Mouse (Mus musculus): ENCODE data around the gene Fam162b. TPM values are rescaled to one million over a fixed set of nuclear protein-coding genes. Genes with fewer than 3 reads are reported as not detected.

Fam162b gene
- polyA plus RNA-seq, 1 experiment: not detected

DNA sequence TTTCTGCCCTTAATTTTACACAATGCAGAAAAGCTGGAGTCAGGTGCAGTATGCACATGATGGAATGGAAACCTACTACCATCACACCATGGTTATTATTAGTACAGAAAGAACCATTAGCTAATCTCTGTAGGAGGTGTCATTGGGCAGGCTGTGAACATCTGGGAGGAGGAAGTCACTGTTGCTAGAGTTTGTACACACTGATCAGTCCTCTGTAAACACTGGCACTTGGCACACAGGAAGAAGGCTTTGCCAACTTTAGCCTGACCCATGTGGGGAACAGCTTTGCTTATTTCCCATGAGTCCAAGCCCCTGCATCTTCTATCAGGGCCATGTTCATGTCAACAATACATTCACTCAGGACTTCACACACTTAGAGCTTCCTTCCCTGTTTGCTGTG, 5.4 kb downstream of the Fam162b start:
- H3K27me3 ChIP-seq (ENCODE audit: control insufficient read depth, insufficient read depth, low read length): no peaks in the 10 kb centered on the region
- no peaks in the 10 kb centered on the region for H3K4me1 ChIP-seq (ENCODE audit: control insufficient read depth, insufficient read depth, insufficient read length)
- H3K4me3 ChIP-seq (ENCODE audit: extremely low read depth, insufficient read depth, insufficient read length): no peak overlapping the region
- no peaks in the 10 kb centered on the region for H3K36me3 ChIP-seq (ENCODE audit: control insufficient read depth, insufficient read depth, low read length)
- TF ChIP-seq POLR2A (IDR thresholded peaks at IDR 0.05; ENCODE audit: low read depth, low read length) (no peak), CTCF (IDR thresholded peaks at IDR 0.05; ENCODE audit: extremely low read depth, insufficient read depth, insufficient read length, insufficient replicate concordance) (no peak)
- H3K27ac ChIP-seq (ENCODE audit: insufficient read depth, low read length): no peak overlapping the region
- no peak for DNase-seq (ENCODE audit: low read depth in 1 of 2, low spot score in 2 of 2)

DNA sequence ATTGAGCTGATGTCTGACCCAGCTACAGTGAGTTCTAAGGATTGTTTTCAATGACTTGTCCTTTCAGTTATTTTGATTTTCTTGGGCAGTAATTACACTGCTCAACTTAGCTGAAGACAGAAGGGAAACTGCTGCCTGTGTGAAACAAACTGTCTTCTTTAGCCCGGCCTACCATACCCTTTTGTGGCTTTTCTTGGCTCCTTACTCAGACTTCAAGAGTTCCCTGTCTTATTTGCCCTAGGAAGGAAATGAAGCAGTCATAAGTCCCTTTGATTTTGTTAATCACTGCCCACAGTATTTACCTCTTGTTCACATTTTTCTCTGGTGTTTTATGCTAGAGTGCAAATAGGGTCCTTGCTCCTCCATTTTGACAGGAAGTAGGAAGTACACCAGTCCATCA, 5.9 kb downstream of the Fam162b start:
- Histone ChIP-seq H3K4me3 (ENCODE audit: extremely low read depth, insufficient read depth, insufficient read length) (no peak overlapping the region), H3K4me1 (ENCODE audit: control insufficient read depth, insufficient read depth, insufficient read length) (no peaks in the 10 kb centered on the region), H3K36me3 (ENCODE audit: control insufficient read depth, insufficient read depth, low read length) (no peaks in the 10 kb centered on the region), H3K27me3 (ENCODE audit: control insufficient read depth, insufficient read depth, low read length) (no peaks in the 10 kb centered on the region), H3K27ac (ENCODE audit: insufficient read depth, low read length) (no peak overlapping the region)
- TF ChIP-seq POLR2A (IDR thresholded peaks at IDR 0.05; ENCODE audit: low read depth, low read length) (no peak), CTCF (IDR thresholded peaks at IDR 0.05; ENCODE audit: extremely low read depth, insufficient read depth, insufficient read length, insufficient replicate concordance) (no peak)
- 11% methylated on average over 1 of the region's 1 CpGs for WGBS
- no peak for DNase-seq (ENCODE audit: low read depth in 1 of 2, low spot score in 2 of 2)

DNA sequence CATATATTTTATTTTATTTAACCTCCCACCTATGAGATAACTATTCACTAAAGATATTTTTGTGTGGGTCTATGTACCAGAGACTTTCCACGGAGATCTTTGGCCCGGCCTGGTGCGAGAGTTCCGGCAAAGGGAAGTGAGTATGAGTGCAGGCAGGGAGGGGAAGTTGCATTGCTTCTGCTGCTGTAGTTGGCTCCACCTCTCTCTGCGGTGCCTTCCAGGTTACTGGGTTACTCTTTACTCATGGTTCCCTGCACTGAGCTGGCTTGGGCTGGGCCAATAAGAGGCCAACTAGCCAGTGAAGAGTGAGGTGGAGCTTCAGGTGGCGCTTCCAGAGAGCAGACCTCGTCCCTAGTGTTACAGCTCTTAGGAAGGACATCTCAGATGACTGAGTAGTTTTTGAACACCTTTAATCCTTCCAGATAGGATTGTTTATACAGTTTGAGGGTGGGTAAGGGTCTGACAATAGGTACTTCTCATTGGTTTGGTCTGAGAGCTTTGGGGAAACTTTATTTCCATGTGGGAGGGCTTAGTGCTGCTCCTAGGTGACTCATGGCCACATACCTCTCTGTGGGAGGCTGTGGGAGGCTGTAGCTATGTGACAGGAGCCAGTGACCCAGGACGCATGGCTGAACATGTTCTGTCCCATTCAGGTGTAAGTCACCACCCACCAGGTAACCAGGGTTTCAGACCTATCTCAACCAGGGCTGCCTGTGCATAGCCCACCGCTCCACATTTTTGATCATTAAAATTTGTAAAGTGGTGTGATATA, 18.9 kb downstream of the Fam162b start:
- no peaks in the 10 kb centered on the region for H3K4me1 ChIP-seq (ENCODE audit: control insufficient read depth, insufficient read depth, insufficient read length)
- no peaks in the 10 kb centered on the region for H3K27me3 ChIP-seq (ENCODE audit: control insufficient read depth, insufficient read depth, low read length)
- TF ChIP-seq POLR2A (IDR thresholded peaks at IDR 0.05; ENCODE audit: low read depth, low read length) (no peak), CTCF (IDR thresholded peaks at IDR 0.05; ENCODE audit: extremely low read depth, insufficient read depth, insufficient read length, insufficient replicate concordance) (no peak)
- H3K27ac ChIP-seq (ENCODE audit: insufficient read depth, low read length): no peak overlapping the region
- 40% methylated on average over 9 of the region's 9 CpGs for WGBS
- no peak overlapping the region for H3K4me3 ChIP-seq (ENCODE audit: extremely low read depth, insufficient read depth, insufficient read length)
- DNase-seq (ENCODE audit: low read depth in 1 of 2, low spot score in 2 of 2): no peak
- H3K36me3 ChIP-seq (ENCODE audit: control insufficient read depth, insufficient read depth, low read length): no peaks in the 10 kb centered on the region

DNA sequence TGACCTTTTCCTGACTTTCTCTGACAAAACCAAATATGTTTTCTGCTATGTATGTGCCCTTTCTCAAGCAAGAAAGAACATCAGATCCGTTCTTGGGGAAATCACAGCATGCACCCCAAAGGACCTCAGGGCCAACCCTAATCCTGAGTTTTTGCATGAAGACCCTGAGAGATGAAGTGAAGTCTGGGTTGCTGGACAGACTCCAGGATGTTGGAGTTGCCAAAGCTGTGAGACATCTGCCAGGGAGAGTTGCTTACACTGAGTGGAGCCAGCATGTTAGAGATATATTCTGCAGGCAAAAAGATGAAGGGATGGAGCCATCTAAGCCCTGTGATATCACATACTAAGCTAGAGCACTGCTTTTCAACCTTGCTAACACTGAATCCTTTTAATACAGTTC, 34.3 kb downstream of the Fam162b start:
- Histone ChIP-seq H3K36me3 (ENCODE audit: control insufficient read depth, insufficient read depth, low read length) (no peaks in the 10 kb centered on the region), H3K4me3 (ENCODE audit: extremely low read depth, insufficient read depth, insufficient read length) (no peak overlapping the region), H3K27me3 (ENCODE audit: control insufficient read depth, insufficient read depth, low read length) (no peaks in the 10 kb centered on the region), H3K4me1 (ENCODE audit: control insufficient read depth, insufficient read depth, insufficient read length) (no peaks in the 10 kb centered on the region; the same call in 1 of the 2 replicates), H3K27ac (ENCODE audit: insufficient read depth, low read length) (no peak overlapping the region)
- TF ChIP-seq CTCF (IDR thresholded peaks at IDR 0.05; ENCODE audit: extremely low read depth, insufficient read depth, insufficient read length, insufficient replicate concordance) (no peak), POLR2A (IDR thresholded peaks at IDR 0.05; ENCODE audit: low read depth, low read length) (no peak)
- 78% methylated on average over 1 of the region's 1 CpGs for WGBS
- no peak for DNase-seq (ENCODE audit: low read depth in 1 of 2, low spot score in 2 of 2)

DNA sequence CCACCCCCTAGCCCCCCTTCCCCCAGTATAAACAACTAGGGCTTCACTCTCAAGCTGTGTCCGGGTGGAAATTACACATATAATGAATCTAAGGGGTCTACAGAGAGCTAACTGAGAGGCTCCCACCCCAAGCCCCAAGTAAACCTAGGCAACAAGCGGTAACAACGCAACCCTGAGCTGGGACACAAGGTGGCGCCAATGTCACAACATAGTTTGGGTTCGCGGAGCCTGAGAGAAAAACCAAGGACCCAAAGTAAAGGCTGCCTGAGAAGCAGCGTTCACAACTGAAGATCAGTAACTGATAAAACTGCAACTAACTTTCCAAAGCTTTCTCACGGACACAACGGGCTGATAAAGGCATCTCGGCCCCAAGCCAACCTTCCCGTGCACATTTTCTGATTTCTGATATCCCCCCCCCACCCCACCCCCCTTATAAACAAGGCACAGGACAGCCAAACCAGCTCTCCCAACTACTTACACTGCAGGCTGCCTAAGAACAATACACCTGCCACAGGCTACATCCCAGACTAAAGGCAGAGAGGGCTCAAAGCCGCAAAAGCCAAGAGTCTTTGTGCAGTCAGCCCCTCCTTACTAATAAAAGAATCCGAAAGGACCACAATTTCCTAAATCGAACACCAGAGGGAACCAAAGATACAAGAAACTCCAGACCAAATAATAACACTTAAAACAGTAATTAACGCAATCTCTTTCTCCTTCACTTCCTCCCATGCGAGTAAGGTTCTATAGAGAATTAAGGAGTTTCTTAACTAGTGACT, 36.8 kb downstream of the Fam162b start:
- TF ChIP-seq CTCF (IDR thresholded peaks at IDR 0.05; ENCODE audit: extremely low read depth, insufficient read depth, insufficient read length, insufficient replicate concordance) (peak; percentile 62; the same call in 1 of the 2 replicates), POLR2A (IDR thresholded peaks at IDR 0.05; ENCODE audit: low read depth, low read length) (no peak)
- Histone ChIP-seq H3K27ac (ENCODE audit: insufficient read depth, low read length) (no peak overlapping the region), H3K36me3 (ENCODE audit: control insufficient read depth, insufficient read depth, low read length) (no peaks in the 10 kb centered on the region), H3K4me3 (ENCODE audit: extremely low read depth, insufficient read depth, insufficient read length) (peak overlapping the region; percentile 33; the same call in 1 of the 2 replicates), H3K27me3 (ENCODE audit: control insufficient read depth, insufficient read depth, low read length) (no peaks in the 10 kb centered on the region), H3K4me1 (ENCODE audit: control insufficient read depth, insufficient read depth, insufficient read length) (no peaks in the 10 kb centered on the region; the same call in 1 of the 2 replicates)
- DNase-seq (ENCODE audit: low read depth in 1 of 2, low spot score in 2 of 2): peak; percentile 35 to 65
- WGBS: 3% methylated on average over 16 of the region's 16 CpGs

Other genes starting within 250 kb of the Fam162b start
- gene Gm49339, start 109.9 kb downstream of the Fam162b start, polyA plus RNA-seq (2012; rRNA removed): 8.4 and 8.7 TPM in 2 replicates
- gene Lilr4b, start 109.9 kb downstream of the Fam162b start, polyA plus RNA-seq (2012; rRNA removed): 3.8 and 4.1 TPM in 2 replicates
- 4.1 and 4.8 TPM in 2 replicates for gene Lilrb4a, start 99.6 kb downstream of the Fam162b start, polyA plus RNA-seq (2012; rRNA removed)
- gene Gprc6a, start 40.9 kb upstream of the Fam162b start, polyA plus RNA-seq (2012; rRNA removed): not detected in 2 replicates
- not detected in 2 replicates for gene Rfx6, start 87.2 kb upstream of the Fam162b start, polyA plus RNA-seq (2012; rRNA removed)